Mouse (Mus musculus) heart, postnatal 0 days (tissue): ENCODE data around the gene Arhgef16.

Experiments used
- CTCF ChIP-seq: IDR thresholded peaks from 2 replicates; pipeline ENCODE4 v1.5.1; 2016; ENCODE audit warnings: antibody characterized with exemption, control low read depth, low read depth
- EP300 ChIP-seq: IDR thresholded peaks from 2 replicates; pipeline ENCODE4 v1.6.1; 2016; ENCODE audit warnings: antibody characterized with exemption, low read depth

- TF ChIP-seq CTCF (no peak), EP300 (no peak)
Measured at GRCm38 (mm10) chr4:154262071-154262470, 39.4 kb downstream of the Arhgef16 start.
